Mouse (Mus musculus): ENCODE data around the gene Grid2.

DNA sequence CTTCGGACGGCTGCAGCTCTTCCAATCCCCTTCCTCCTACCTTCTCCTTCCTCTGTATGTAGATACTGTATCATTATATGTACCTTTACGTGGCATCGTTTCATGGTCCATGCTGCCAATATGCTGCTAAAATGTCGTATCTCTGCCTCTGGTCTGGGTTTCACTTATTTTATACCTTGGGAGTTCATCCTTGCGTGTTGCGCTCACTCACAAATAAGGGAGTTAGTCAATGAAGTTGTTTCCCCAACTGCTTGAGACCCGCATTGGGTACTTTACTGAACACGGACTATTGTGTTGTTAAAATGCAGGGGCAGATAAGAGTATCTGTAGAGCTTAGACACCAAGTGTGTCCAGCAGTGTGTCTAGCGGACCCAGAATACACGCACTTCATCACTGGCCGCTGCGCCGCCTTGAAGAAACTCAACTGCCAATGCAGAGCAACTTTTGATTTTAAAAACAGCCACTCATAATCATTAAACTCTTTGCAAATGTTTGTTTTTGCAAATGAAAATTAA is 1474.9 kb downstream of the Grid2 start:
- TF ChIP-seq CTCF (IDR thresholded peaks at IDR 0.05; ENCODE audit: low read depth, low read length): no peak
- TF ChIP-seq POLR2A (IDR thresholded peaks at IDR 0.05; ENCODE audit: borderline replicate concordance, low read depth, low read length): no peak

Data from bone marrow macrophage, adult 2 months (primary cell).